Mouse (Mus musculus) kidney, embryonic 15.5 days (tissue): ENCODE results near the gene Nudcd2. TPM values are rescaled to one million over a fixed set of nuclear protein-coding genes. Genes with fewer than 3 reads are reported as not detected.

Experiments
- ATAC-seq: fragments of 200-750 bp; cut with Nextera tagmentation; replicated peaks from 2 replicates; pipeline ENCODE4 v1.8.0; 2017; ENCODE audit warnings: moderate TSS enrichment; ENCODE audit not compliant: low FRiP score
- H3K27ac ChIP-seq: fragments of 300-500 bp; sonication (generic); 2 replicates; pipeline ENCODE4 v1.5.1; 2015; ENCODE audit warnings: mild to moderate bottlenecking, inconsistent platforms
- H3K27me3 ChIP-seq: fragments of 300-500 bp; sonication (generic); 2 replicates; pipeline ENCODE4 v1.6.1; 2015; ENCODE audit warnings: inconsistent platforms
- H3K36me3 ChIP-seq: fragments of 300-500 bp; sonication (generic); 2 replicates; pipeline ENCODE4 v1.6.1; 2015; ENCODE audit warnings: inconsistent platforms
- H3K4me1 ChIP-seq: fragments of 300-500 bp; sonication (generic); 2 replicates; pipeline ENCODE4 v1.6.1; 2015; ENCODE audit warnings: inconsistent platforms
- H3K4me2 ChIP-seq: fragments of 300-500 bp; sonication (generic); 2 replicates; pipeline ENCODE4 v1.6.1; 2015; ENCODE audit warnings: moderate library complexity, mild to moderate bottlenecking, inconsistent platforms
- H3K4me3 ChIP-seq: fragments of 300-500 bp; sonication (generic); replicated peaks from 2 replicates; pipeline ENCODE4 v1.5.1; 2015; ENCODE audit warnings: mild to moderate bottlenecking, inconsistent platforms
- H3K9ac ChIP-seq: fragments of 300-500 bp; sonication (generic); 2 replicates; pipeline ENCODE4 v1.6.1; 2015; ENCODE audit warnings: mild to moderate bottlenecking, inconsistent platforms
- H3K9me3 ChIP-seq: fragments of 300-500 bp; sonication (generic); replicated peaks from 2 replicates; pipeline ENCODE4 v1.6.1; 2016; ENCODE audit warnings: inconsistent platforms
- WGBS: fragments of 180-500 bp; shearing (Covaris S2); methylation state at CpG from one replicate; pipeline ENCODE4 v1.1.7; 2015; ENCODE audit warnings: mixed read lengths; 5-methylcytosine and 5-hydroxymethylcytosine counted together
- polyA plus RNA-seq: library from polyadenylated mRNA; unstranded; fragments of >200 nt; fragmentation: Nextera tagmentation; extraction: Ambion mirVana; gene quantifications from 2 replicates; pipeline ENCODE4 v1.2.1, GENCODE M21; 2015

Gene Nudcd2
- polyA plus RNA-seq, 1 experiment from 2014 or later, result 165 TPM

GRCm38 (mm10) chr11:40718324-40718723 lies 15.1 kb upstream of the Nudcd2 start:
- H3K36me3 ChIP-seq, result peaks cover 95% of the 10 kb centered on the region
- no peak overlapping the region for H3K4me2 ChIP-seq
- no peaks in the 10 kb centered on the region for H3K27me3 ChIP-seq
- no peak overlapping the region for H3K9ac ChIP-seq
- no peaks in the 10 kb centered on the region for H3K4me1 ChIP-seq
- no peak for ATAC-seq
- H3K9me3 ChIP-seq, result no peaks in the 10 kb centered on the region
- H3K27ac ChIP-seq, result no peak overlapping the region
- H3K4me3 ChIP-seq, result no peak overlapping the region

- Histone ChIP-seq H3K27me3 (no peaks in the 10 kb centered on the region), H3K4me2 (peak overlapping the region; percentile 87), H3K27ac (no peak overlapping the region), H3K4me3 (peak overlapping the region; percentile 93), H3K4me1 (peaks cover 20% of the 10 kb centered on the region), H3K9ac (peak overlapping the region; percentile 58), H3K36me3 (peaks cover 30% of the 10 kb centered on the region), H3K9me3 (no peaks in the 10 kb centered on the region)
- WGBS, result under 1% methylated on average over 14 of the region's 14 CpGs
- ATAC-seq, result peak; percentile 52
Measured at GRCm38 (mm10) chr11:40732997-40733338, 499 bp upstream of the Nudcd2 start.

- H3K9me3 ChIP-seq, result no peaks in the 10 kb centered on the region
- peak overlapping the region; percentile 78 for H3K4me2 ChIP-seq
- H3K4me1 ChIP-seq, result peaks cover 20% of the 10 kb centered on the region
- 4% methylated on average over 11 of the region's 11 CpGs for WGBS
- no peaks in the 10 kb centered on the region for H3K27me3 ChIP-seq
- H3K27ac ChIP-seq, result peak overlapping the region; percentile 92
- no peak for ATAC-seq
- H3K4me3 ChIP-seq, result peak overlapping the region; percentile 93
- H3K9ac ChIP-seq, result peak overlapping the region; percentile 92
- H3K36me3 ChIP-seq, result peaks cover 30% of the 10 kb centered on the region
Measured at GRCm38 (mm10) chr11:40734251-40734752, 835 bp downstream of the Nudcd2 start.

GRCm38 (mm10) chr11:40737369-40737768 lies 3.9 kb downstream of the Nudcd2 start:
- no peak overlapping the region for H3K27ac ChIP-seq
- no peak for ATAC-seq
- 94% methylated on average over 3 of the region's 3 CpGs for WGBS
- H3K27me3 ChIP-seq, result no peaks in the 10 kb centered on the region
- no peak overlapping the region for H3K4me2 ChIP-seq
- no peak overlapping the region for H3K9ac ChIP-seq
- peaks cover 53% of the 10 kb centered on the region for H3K36me3 ChIP-seq
- no peaks in the 10 kb centered on the region for H3K9me3 ChIP-seq
- H3K4me3 ChIP-seq, result no peak overlapping the region
- H3K4me1 ChIP-seq, result peaks cover 13% of the 10 kb centered on the region

GRCm38 (mm10) chr11:40741605-40742262 lies 8.3 kb downstream of the Nudcd2 start:
- H3K36me3 ChIP-seq, result peaks cover 48% of the 10 kb centered on the region
- no peak overlapping the region for H3K27ac ChIP-seq
- no peak overlapping the region for H3K9ac ChIP-seq
- H3K9me3 ChIP-seq, result no peaks in the 10 kb centered on the region
- H3K27me3 ChIP-seq, result no peaks in the 10 kb centered on the region
- ATAC-seq, result no peak
- no peaks in the 10 kb centered on the region for H3K4me1 ChIP-seq
- H3K4me2 ChIP-seq, result no peak overlapping the region
- H3K4me3 ChIP-seq, result no peak overlapping the region
- 93% methylated on average over 12 of the region's 12 CpGs for WGBS

GRCm38 (mm10) chr11:40744348-40744747 lies 10.9 kb downstream of the Nudcd2 start:
- peaks cover 26% of the 10 kb centered on the region for H3K36me3 ChIP-seq
- H3K4me1 ChIP-seq, result no peaks in the 10 kb centered on the region
- no peak overlapping the region for H3K4me2 ChIP-seq
- H3K9me3 ChIP-seq, result no peaks in the 10 kb centered on the region
- H3K4me3 ChIP-seq, result no peak overlapping the region
- H3K27me3 ChIP-seq, result no peaks in the 10 kb centered on the region
- no peak for ATAC-seq
- H3K27ac ChIP-seq, result no peak overlapping the region
- WGBS, result 88% methylated on average over 3 of the region's 3 CpGs
- H3K9ac ChIP-seq, result no peak overlapping the region

GRCm38 (mm10) chr11:40746361-40746760 lies 12.9 kb downstream of the Nudcd2 start:
- Histone ChIP-seq H3K27ac (no peak overlapping the region), H3K9ac (no peak overlapping the region), H3K36me3 (peaks cover 25% of the 10 kb centered on the region), H3K27me3 (no peaks in the 10 kb centered on the region), H3K4me2 (no peak overlapping the region), H3K4me3 (no peak overlapping the region), H3K9me3 (no peaks in the 10 kb centered on the region), H3K4me1 (no peaks in the 10 kb centered on the region)
- ATAC-seq, result no peak
- WGBS, result 87% methylated on average over 12 of the region's 12 CpGs

- Histone ChIP-seq H3K27me3 (no peaks in the 10 kb centered on the region), H3K9ac (no peak overlapping the region), H3K27ac (no peak overlapping the region), H3K9me3 (no peaks in the 10 kb centered on the region), H3K4me3 (no peak overlapping the region), H3K4me2 (no peak overlapping the region), H3K36me3 (peaks cover 25% of the 10 kb centered on the region), H3K4me1 (no peaks in the 10 kb centered on the region)
- no peak for ATAC-seq
- WGBS, result 72% methylated on average over 2 of the region's 2 CpGs
Measured at GRCm38 (mm10) chr11:40747716-40748115, 14.2 kb downstream of the Nudcd2 start.

- Histone ChIP-seq H3K9me3 (no peaks in the 10 kb centered on the region), H3K9ac (no peak overlapping the region), H3K27me3 (no peaks in the 10 kb centered on the region), H3K36me3 (peaks cover 24% of the 10 kb centered on the region), H3K4me2 (peak overlapping the region; percentile 81; the same call in 1 of the 2 replicates), H3K4me3 (no peak overlapping the region), H3K27ac (no peak overlapping the region), H3K4me1 (peaks cover 13% of the 10 kb centered on the region)
- WGBS, result 63% methylated on average over 6 of the region's 6 CpGs
- no peak for ATAC-seq
Measured at GRCm38 (mm10) chr11:40753836-40754235, 20.4 kb downstream of the Nudcd2 start.

- peaks cover 21% of the 10 kb centered on the region for H3K36me3 ChIP-seq
- peak overlapping the region; percentile 67 for H3K27ac ChIP-seq
- ATAC-seq, result peak; percentile 85
- no peaks in the 10 kb centered on the region for H3K9me3 ChIP-seq
- no peaks in the 10 kb centered on the region for H3K27me3 ChIP-seq
- 3% methylated on average over 19 of the region's 19 CpGs for WGBS
- H3K4me2 ChIP-seq, result peak overlapping the region; percentile 81
- peak overlapping the region; percentile 79 for H3K4me3 ChIP-seq
- peaks cover 13% of the 10 kb centered on the region for H3K4me1 ChIP-seq
- H3K9ac ChIP-seq, result peak overlapping the region; percentile 75
Measured at GRCm38 (mm10) chr11:40754664-40755107, 21.2 kb downstream of the Nudcd2 start.

GRCm38 (mm10) chr11:40755109-40755627 lies 21.7 kb downstream of the Nudcd2 start, which contains the start of gene Ccng1:
Ccng1 (minus strand) TSS chr11:40755311.
- peak within 1 kb of the TSS; percentile 79 for H3K4me3 ChIP-seq
- peak within 1 kb of the TSS; percentile 81 for H3K4me2 ChIP-seq
- peak within 1 kb of the TSS; percentile 75 for H3K9ac ChIP-seq
- H3K36me3 ChIP-seq, result peaks cover 18% of the 10 kb centered on the region
- H3K9me3 ChIP-seq, result no peaks in the 10 kb centered on the region
- H3K27ac ChIP-seq, result peak within 1 kb of the TSS; percentile 67
- ATAC-seq, result peak; percentile 100
- 1% methylated on average over 25 of the region's 25 CpGs for WGBS
- H3K4me1 ChIP-seq, result peaks cover 13% of the 10 kb centered on the region
- no peaks in the 10 kb centered on the region for H3K27me3 ChIP-seq

- peak overlapping the region; percentile 81; the same call in 1 of the 2 replicates for H3K4me2 ChIP-seq
- 90% methylated on average over 8 of the region's 8 CpGs for WGBS
- peaks cover 13% of the 10 kb centered on the region for H3K4me1 ChIP-seq
- ATAC-seq, result no peak
- H3K9me3 ChIP-seq, result no peaks in the 10 kb centered on the region
- no peak overlapping the region for H3K9ac ChIP-seq
- H3K27me3 ChIP-seq, result no peaks in the 10 kb centered on the region
- peaks cover 12% of the 10 kb centered on the region for H3K36me3 ChIP-seq
- no peak overlapping the region for H3K4me3 ChIP-seq
- no peak overlapping the region for H3K27ac ChIP-seq
Measured at GRCm38 (mm10) chr11:40755968-40756367, 22.5 kb downstream of the Nudcd2 start.
